Mouse (Mus musculus) heart, adult 2 months (tissue): Measurements from ENCODE around the gene Abca4. TPM values are rescaled to one million over a fixed set of nuclear protein-coding genes. Genes with fewer than 3 reads are reported as not detected.

ENCODE experiments used
- DNase-seq, 2 experiments: peaks; one replicate each; pipeline ENCODE4 v3.0.0; 2021
- H3K27ac ChIP-seq: fragments of 200-600 bp; 2 replicates; pipeline ENCODE4 v1.8.1; 2022
- H3K27me3 ChIP-seq: fragments of 200-500 bp; 2 replicates; pipeline ENCODE4 v1.6.1; 2012; ENCODE audit warnings: mild to moderate bottlenecking, low read length, inconsistent platforms, mixed read lengths; ENCODE audit not compliant: control insufficient read depth, insufficient read depth
- H3K36me3 ChIP-seq: fragments of 200-500 bp; 2 replicates; pipeline ENCODE4 v1.6.1; 2012; ENCODE audit warnings: low read length, inconsistent platforms; ENCODE audit not compliant: control insufficient read depth, insufficient read depth
- H3K4me1 ChIP-seq: fragments of 200-500 bp; 2 replicates; pipeline ENCODE4 v1.6.1; 2011; ENCODE audit warnings: low read length; ENCODE audit not compliant: control insufficient read depth, insufficient read depth
- H3K4me3 ChIP-seq: fragments of 200-600 bp; 2 replicates; pipeline ENCODE4 v1.8.1; 2022
- H3K79me2 ChIP-seq: fragments of 200-500 bp; replicated peaks from 2 replicates; pipeline ENCODE4 v1.6.1; 2012; ENCODE audit warnings: mild to moderate bottlenecking, inconsistent platforms, low read length, moderate library complexity, mixed read lengths; ENCODE audit not compliant: control insufficient read depth, insufficient read depth
- H3K9ac ChIP-seq: fragments of 200-500 bp; 2 replicates; pipeline ENCODE4 v1.6.1; 2012; ENCODE audit warnings: low read depth, mild to moderate bottlenecking, control low read depth, inconsistent platforms, low read length, mixed read lengths
- CTCF ChIP-seq: fragments of 200-600 bp; IDR thresholded peaks from 2 replicates; pipeline ENCODE4 v1.8.1; 2022; ENCODE audit warnings: antibody characterized with exemption, mild to moderate bottlenecking, moderate library complexity
- EP300 ChIP-seq: fragments of 200-500 bp; IDR thresholded peaks from 2 replicates; pipeline ENCODE4 v1.6.1; 2011; ENCODE audit warnings: low read depth, low read length, control low read depth; ENCODE audit not compliant: insufficient read depth
- POLR2A ChIP-seq: fragments of 200-500 bp; IDR thresholded peaks from 2 replicates; pipeline ENCODE4 v1.6.1; 2011; ENCODE audit warnings: mild to moderate bottlenecking, low read depth, low read length, control low read depth; ENCODE audit not compliant: insufficient read depth
- WGBS: fragments of 180-500 bp; shearing (Covaris S2); methylation state at CpG from one replicate; pipeline ENCODE4 v1.1.7; 2018; 5-methylcytosine and 5-hydroxymethylcytosine counted together
- intact Hi-C: fragments of 180-260 bp; cut with DNase I; formaldehyde crosslinking; loops from one replicate; pipeline ENCODE4 v1.15.1; 2025
- polyA plus RNA-seq: library from polyadenylated mRNA; depleted of rRNA; stranded (reverse); fragments of >200 nt; gene quantifications from 2 replicates; pipeline ENCODE4 v1.2.3, GENCODE M21; 2012
- total RNA-seq, 2 experiments: library from RNA; stranded (reverse); gene quantifications; 2 replicates each; pipeline ENCODE4 v1.2.3; 2021

The Abca4 gene
- total and polyA plus RNA-seq, 3 experiments, result 1.6 to 2.6 (median 2.3) TPM

- 42% methylated on average over 6 of the region's 6 CpGs for WGBS
- no peak overlapping the region for H3K27ac ChIP-seq
- H3K4me3 ChIP-seq, result no peak overlapping the region
- no peak for DNase-seq
- no peaks in the 10 kb centered on the region for H3K79me2 ChIP-seq
- H3K36me3 ChIP-seq, result no peaks in the 10 kb centered on the region
- intact Hi-C loops, result no loop called here
- H3K27me3 ChIP-seq, result no peaks in the 10 kb centered on the region
- peaks cover 13% of the 10 kb centered on the region for H3K4me1 ChIP-seq
- no peak for TF ChIP-seq POLR2A
- TF ChIP-seq CTCF, result no peak
- no peak for TF ChIP-seq EP300
- no peak overlapping the region for H3K9ac ChIP-seq
Observed at GRCm38 (mm10) chr3:122133840-122134239, 89.6 kb downstream of the Abca4 start.

- peak; percentile 66 to 67 for DNase-seq
- H3K4me1 ChIP-seq, result no peaks in the 10 kb centered on the region; the same call in 1 of the 2 replicates
- no peaks in the 10 kb centered on the region for H3K27me3 ChIP-seq
- no peak overlapping the region for H3K4me3 ChIP-seq
- no peak overlapping the region for H3K27ac ChIP-seq
- intact Hi-C loops, result loop anchor here (1.0 kb wide), 4 partner anchors 18 to 255 kb away; no protein-coding TSS in a partner anchor
- WGBS, result 61% methylated on average over 18 of the region's 18 CpGs
- H3K79me2 ChIP-seq, result no peaks in the 10 kb centered on the region
- peak; percentile 94 for TF ChIP-seq CTCF
- 0 out of 2 replicates have a peak, but pooled peaks have one; percentile 55 for TF ChIP-seq EP300
- no peak for TF ChIP-seq POLR2A
- no peaks in the 10 kb centered on the region for H3K36me3 ChIP-seq
- no peak overlapping the region for H3K9ac ChIP-seq
Observed at GRCm38 (mm10) chr3:122140589-122141400, 96.6 kb downstream of the Abca4 start.

GRCm38 (mm10) chr3:122142256-122142922 lies 98.1 kb downstream of the Abca4 start:
- peak; percentile 40 to 60 for DNase-seq
- Histone ChIP-seq H3K4me1 (no peaks in the 10 kb centered on the region; the same call in 1 of the 2 replicates), H3K27me3 (no peaks in the 10 kb centered on the region), H3K79me2 (no peaks in the 10 kb centered on the region), H3K36me3 (no peaks in the 10 kb centered on the region), H3K9ac (no peak overlapping the region), H3K4me3 (no peak overlapping the region), H3K27ac (no peak overlapping the region)
- 57% methylated on average over 9 of the region's 9 CpGs for WGBS
- intact Hi-C loops, result no loop called here
- peak; percentile 81 for TF ChIP-seq EP300
- TF ChIP-seq CTCF, result no peak

GRCm38 (mm10) chr3:122143432-122143831 lies 99.2 kb downstream of the Abca4 start:
- Histone ChIP-seq H3K27ac (no peak overlapping the region), H3K9ac (no peak overlapping the region), H3K79me2 (no peaks in the 10 kb centered on the region), H3K4me1 (no peaks in the 10 kb centered on the region; the same call in 1 of the 2 replicates), H3K36me3 (no peaks in the 10 kb centered on the region), H3K4me3 (no peak overlapping the region), H3K27me3 (no peaks in the 10 kb centered on the region)
- intact Hi-C loops, result no loop called here
- no peak for DNase-seq
- WGBS, result 74% methylated on average over 3 of the region's 3 CpGs
- TF ChIP-seq CTCF (0 out of 2 replicates have a peak, but pooled peaks have one; percentile 3), POLR2A (no peak)

GRCm38 (mm10) chr3:122145430-122145829 lies 101.2 kb downstream of the Abca4 start:
- H3K79me2 ChIP-seq, result no peaks in the 10 kb centered on the region
- no peaks in the 10 kb centered on the region; the same call in 1 of the 2 replicates for H3K4me1 ChIP-seq
- H3K4me3 ChIP-seq, result no peak overlapping the region
- no peak overlapping the region for H3K9ac ChIP-seq
- WGBS, result 92% methylated on average over 3 of the region's 3 CpGs
- no peaks in the 10 kb centered on the region for H3K27me3 ChIP-seq
- H3K27ac ChIP-seq, result no peak overlapping the region
- intact Hi-C loops, result no loop called here
- DNase-seq, result no peak
- TF ChIP-seq POLR2A, result no peak
- TF ChIP-seq CTCF, result no peak
- no peak for TF ChIP-seq EP300
- no peaks in the 10 kb centered on the region for H3K36me3 ChIP-seq

- no peak overlapping the region for H3K27ac ChIP-seq
- no peaks in the 10 kb centered on the region for H3K79me2 ChIP-seq
- H3K27me3 ChIP-seq, result no peaks in the 10 kb centered on the region
- H3K4me1 ChIP-seq, result peaks cover 2% of the 10 kb centered on the region
- intact Hi-C loops, result no loop called here
- 75% methylated on average over 7 of the region's 7 CpGs for WGBS
- H3K36me3 ChIP-seq, result no peaks in the 10 kb centered on the region
- no peak overlapping the region for H3K9ac ChIP-seq
- DNase-seq, result no peak
- H3K4me3 ChIP-seq, result no peak overlapping the region
- TF ChIP-seq CTCF, result no peak
- TF ChIP-seq EP300, result no peak
- no peak for TF ChIP-seq POLR2A
Observed at GRCm38 (mm10) chr3:122150836-122151235, 106.6 kb downstream of the Abca4 start.
